Mouse (Mus musculus) 416B (cell line): Measurements from ENCODE around the gene D16Ertd472e.
"Not testable (repeated sequence)": the region's sequence is repeated elsewhere in the genome, so short reads cannot be mapped to it uniquely, and the experiment has no call there.

Experiments used
- DNase-seq: peaks from one replicate; pipeline ENCODE4 v3.0.0; 2011; ENCODE audit warnings: low read depth

The D16Ertd472e gene

DNA sequence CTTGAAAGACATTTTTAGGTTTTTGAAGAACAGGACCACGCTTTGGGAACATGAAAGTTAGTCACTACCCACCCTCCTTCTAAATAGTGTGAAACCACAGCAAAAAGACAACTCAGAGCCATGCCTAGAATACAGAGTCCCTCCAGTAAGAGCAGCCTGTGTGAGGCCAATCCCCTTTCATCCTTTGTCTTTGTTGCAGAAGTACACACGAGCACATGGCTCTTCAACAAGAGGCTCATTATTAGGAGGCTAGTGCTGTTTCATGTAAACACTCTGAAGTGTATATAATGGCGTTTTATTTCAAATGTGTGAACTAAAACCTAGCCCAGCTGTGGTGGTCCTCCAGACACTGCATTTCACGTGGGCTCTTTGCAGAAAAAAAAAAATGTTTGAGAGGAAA, 3.5 kb downstream of the D16Ertd472e start:
- DNase-seq = peak; percentile 7

DNA sequence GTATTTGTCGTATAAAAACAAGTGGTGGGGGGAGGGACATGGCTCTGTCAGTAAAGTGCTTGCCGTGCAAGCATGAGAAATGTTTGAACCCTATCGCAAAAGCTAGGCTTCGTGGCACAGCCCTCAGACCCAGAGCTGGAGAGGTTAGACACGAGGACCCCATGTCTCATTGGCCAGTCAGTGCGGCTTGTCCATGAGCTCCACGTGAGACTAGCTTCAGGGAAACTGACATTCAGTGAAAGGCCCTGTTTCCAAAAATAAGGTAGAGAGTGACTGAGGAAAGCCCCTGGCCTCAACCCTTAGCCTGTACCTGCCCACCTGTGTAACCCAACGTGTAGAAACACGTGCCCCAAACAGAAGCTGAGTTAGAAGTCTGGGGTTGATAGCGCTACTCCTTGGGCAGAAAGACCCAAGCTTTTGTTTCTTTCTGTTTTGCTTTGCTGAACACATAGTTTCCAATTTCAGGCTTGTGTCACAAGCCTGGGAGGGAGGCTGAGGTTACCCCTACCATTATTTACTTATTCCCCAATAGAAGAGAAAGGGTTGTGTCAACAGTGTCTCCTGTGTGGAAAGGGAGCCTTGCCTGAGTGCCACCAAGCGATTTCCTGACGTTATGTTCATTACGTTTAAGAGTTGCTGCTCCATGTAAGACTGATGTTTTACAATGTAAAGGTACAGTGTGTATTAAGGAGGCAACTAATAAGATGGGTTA, 12.2 kb downstream of the D16Ertd472e start:
- DNase-seq = peak; percentile 9

- DNase-seq = peak; percentile 91
Observed at GRCm38 (mm10) chr16:78563093-78563971, 13.2 kb downstream of the D16Ertd472e start.

GRCm38 (mm10) chr16:78560627-78561026, 15.9 kb downstream of the D16Ertd472e start:
- no peak for DNase-seq

GRCm38 (mm10) chr16:78560063-78560462, 16.4 kb downstream of the D16Ertd472e start:
- DNase-seq = no peak

DNA sequence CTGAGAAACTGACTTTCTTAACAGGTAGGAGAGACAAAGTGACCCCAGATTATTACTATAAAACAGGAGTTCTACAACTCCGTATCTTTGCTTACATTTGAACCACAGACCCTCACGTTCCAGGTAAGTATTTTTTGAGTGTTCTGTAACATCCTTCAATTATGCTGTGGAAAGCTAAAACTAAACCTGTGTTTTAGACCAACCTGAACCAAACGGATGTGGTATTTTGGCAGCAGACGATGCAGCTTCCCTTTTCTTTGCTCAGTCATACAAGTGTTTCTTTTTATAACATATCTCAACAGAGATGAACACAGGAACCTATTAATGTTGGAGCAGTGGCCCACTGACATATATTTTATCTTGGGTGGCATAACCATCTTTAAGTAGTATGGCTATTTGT, 18.9 kb downstream of the D16Ertd472e start:
- peak; percentile 74 for DNase-seq

DNA sequence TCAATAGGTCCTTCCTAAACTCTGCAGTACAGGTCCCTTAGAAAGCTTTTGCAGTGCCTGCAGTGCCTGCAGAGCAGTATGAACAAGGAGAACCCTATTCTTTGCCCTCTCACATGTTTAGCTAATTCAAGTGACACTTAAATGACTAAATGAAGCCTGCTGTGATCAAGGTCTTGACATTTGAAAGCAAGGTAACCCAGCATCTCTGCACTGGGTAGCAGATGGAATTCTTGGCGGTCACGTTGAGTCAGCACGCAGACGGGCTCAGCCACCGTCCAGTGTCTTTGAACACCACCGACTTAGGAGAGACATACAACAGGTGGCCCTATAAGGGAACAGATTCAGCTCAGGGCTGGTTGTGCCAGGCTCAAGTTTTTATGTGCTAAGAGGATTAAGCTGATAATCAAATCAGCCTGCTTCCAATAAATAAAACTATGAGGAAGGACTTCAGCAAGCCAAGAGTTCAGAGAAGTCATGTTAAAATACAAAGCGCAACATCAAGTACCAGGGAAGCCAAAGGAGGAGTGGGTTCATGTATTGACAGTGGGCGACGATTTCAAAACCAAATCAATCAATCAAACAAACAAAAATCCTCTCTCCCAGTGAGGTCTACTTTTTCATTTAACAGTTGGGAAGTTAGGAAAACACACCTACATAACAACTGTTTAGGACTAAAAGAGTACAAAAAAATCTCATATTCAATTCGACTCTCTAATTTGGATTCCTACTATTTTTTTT, 21.4 kb downstream of the D16Ertd472e start:
- DNase-seq = no peak

GRCm38 (mm10) chr16:78547367-78547766, 29.1 kb downstream of the D16Ertd472e start:
- no peak for DNase-seq

DNA sequence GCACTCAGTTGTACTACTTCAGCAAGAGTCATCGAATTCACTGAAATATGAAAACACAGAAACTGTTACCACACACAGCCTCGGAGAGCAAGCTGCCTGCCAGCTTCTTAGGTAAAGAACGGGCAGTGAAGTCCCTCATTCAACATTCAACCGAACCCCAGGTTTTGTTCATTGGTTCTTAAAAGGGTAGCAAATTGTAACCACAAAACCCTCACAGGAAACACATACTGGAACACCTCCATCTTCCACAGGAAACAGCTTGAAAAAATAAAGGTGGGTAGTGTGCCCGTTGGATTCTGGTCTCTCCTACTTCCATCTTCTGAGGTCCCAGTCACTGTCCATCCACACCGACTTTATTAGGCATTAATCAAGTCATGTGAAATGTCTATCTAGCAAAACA, 30.0 kb downstream of the D16Ertd472e start:
- peak; percentile 83 for DNase-seq

GRCm38 (mm10) chr16:78540376-78541246, 35.9 kb downstream of the D16Ertd472e start:
- peak; percentile 55 for DNase-seq

DNA sequence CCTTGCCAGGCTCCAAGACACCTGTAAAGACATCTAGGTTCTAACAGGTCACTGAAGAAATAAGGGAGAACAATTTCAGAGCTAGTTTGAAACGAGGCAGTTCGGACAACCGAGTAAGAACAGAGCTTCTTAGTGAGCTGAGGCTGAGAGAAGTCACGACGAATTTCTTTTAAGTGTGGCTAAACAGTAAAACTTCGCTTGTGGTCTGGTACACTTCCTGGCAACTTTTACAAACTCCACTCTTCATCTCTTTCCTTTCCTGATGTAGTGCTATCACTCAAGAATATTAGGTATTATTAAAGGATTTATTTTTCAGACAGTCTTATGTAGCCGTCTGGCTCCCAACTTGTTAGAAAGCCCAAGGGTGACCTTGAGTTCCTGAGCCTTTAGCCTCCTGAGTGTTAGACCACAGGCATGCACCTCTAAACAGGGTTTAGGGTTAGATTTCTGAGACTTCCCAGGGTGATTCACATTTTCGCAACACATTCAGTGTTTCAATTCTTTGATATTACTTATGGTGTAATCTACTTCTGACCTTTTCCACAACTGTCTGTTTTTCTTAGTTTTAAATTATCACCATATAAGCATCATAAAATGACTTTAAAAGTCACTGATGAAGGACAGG, 38.6 kb downstream of the D16Ertd472e start:
- DNase-seq = peak; percentile 80

- DNase-seq = no peak
Observed at GRCm38 (mm10) chr16:78537322-78537721, 39.2 kb downstream of the D16Ertd472e start.

GRCm38 (mm10) chr16:78534468-78534867, 42.0 kb downstream of the D16Ertd472e start:
- no peak for DNase-seq

- DNase-seq = peak; percentile 85
Observed at GRCm38 (mm10) chr16:78531957-78532605, 44.4 kb downstream of the D16Ertd472e start.

- DNase-seq = no peak
Observed at GRCm38 (mm10) chr16:78522974-78523373, 53.5 kb downstream of the D16Ertd472e start.

GRCm38 (mm10) chr16:78518697-78519096, 57.8 kb downstream of the D16Ertd472e start:
- no peak for DNase-seq

- DNase-seq = no peak
Observed at GRCm38 (mm10) chr16:78517171-78517570, 59.3 kb downstream of the D16Ertd472e start.

DNA sequence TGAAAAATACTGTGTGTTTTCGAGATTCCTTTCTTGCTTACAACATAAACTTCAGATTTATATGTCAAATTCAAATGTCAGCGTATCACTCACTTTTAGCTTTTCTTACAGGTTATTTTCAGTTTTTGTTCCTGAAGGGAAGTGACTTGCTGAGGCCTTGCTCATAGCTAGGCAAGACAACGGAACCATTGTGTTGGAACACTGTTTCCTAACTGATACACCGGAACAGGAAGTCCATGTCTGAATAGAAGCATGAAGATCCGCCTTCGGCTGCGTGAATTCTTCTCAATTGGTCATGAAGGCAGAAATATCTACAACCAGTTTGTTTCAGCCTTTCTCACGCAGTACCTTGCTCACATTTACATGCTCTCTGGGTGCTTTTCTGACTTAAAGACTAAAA, 65.0 kb downstream of the D16Ertd472e start:
- no peak for DNase-seq

- no peak for DNase-seq
Observed at GRCm38 (mm10) chr16:78502492-78502891, 74.0 kb downstream of the D16Ertd472e start.

GRCm38 (mm10) chr16:78492696-78493095, 83.8 kb downstream of the D16Ertd472e start:
- DNase-seq = not testable (repeated sequence)
